Mouse (Mus musculus) heart, postnatal 0 days (tissue): ENCODE data around the gene Atg7.

ENCODE experiments used
- CTCF ChIP-seq: IDR thresholded peaks from 2 replicates; pipeline ENCODE4 v1.5.1; 2016; ENCODE audit warnings: antibody characterized with exemption, control low read depth, low read depth
- EP300 ChIP-seq: IDR thresholded peaks from 2 replicates; pipeline ENCODE4 v1.6.1; 2016; ENCODE audit warnings: antibody characterized with exemption, low read depth

- TF ChIP-seq CTCF (no peak), EP300 (peak; percentile 85)
These were observed 232.2 kb downstream of the Atg7 start for GRCm38 (mm10) chr6:114875018-114875558.
